Mouse (Mus musculus) mouse trophoblast stem cell (cell line): ENCODE measurements at regions not wholly inside any gene's neighbourhood (a gene's known extent, or its start where the extent isn't known, plus 50 kb on each side); places are given as distances from the start of the nearest gene placed in this dataset.

Experiments
- in situ Hi-C, 2 experiments: fragments of 300-500 bp; cut with MseI, MboI; formaldehyde crosslinking; loops; 2 replicates in 1 of 2; 3 replicates in 1 of 2; pipeline ENCODE4 v1.15.1; 2025

- in situ Hi-C loops = no loop called here
These were observed 532.2 kb upstream of the Tnp1 start for GRCm38 (mm10) chr1:73547877-73548276.

GRCm38 (mm10) chr1:73545401-73545800 lies 529.7 kb upstream of the Tnp1 start:
- in situ Hi-C loops = no loop called here

GRCm38 (mm10) chr1:73541371-73541770 lies 525.7 kb upstream of the Tnp1 start:
- in situ Hi-C loops = no loop called here

GRCm38 (mm10) chr1:73538420-73538871 lies 522.7 kb upstream of the Tnp1 start:
- in situ Hi-C loops = no loop called here

- in situ Hi-C loops = no loop called here
These were observed 520.1 kb upstream of the Tnp1 start for GRCm38 (mm10) chr1:73535726-73536265.

- in situ Hi-C loops = no loop called here
These were observed 517.8 kb upstream of the Tnp1 start for GRCm38 (mm10) chr1:73533526-73533925.

- in situ Hi-C loops = no loop called here
These were observed 516.6 kb upstream of the Tnp1 start for GRCm38 (mm10) chr1:73532316-73532715.

GRCm38 (mm10) chr1:73531831-73532230 lies 516.1 kb upstream of the Tnp1 start:
- in situ Hi-C loops = no loop called here

GRCm38 (mm10) chr1:73530326-73530725 lies 514.6 kb upstream of the Tnp1 start:
- in situ Hi-C loops = no loop called here

GRCm38 (mm10) chr1:73528623-73529022 lies 512.9 kb upstream of the Tnp1 start:
- in situ Hi-C loops = no loop called here

- in situ Hi-C loops = no loop called here
These were observed 500.7 kb upstream of the Tnp1 start for GRCm38 (mm10) chr1:73516441-73516840.

GRCm38 (mm10) chr1:73515781-73516180 lies 500.1 kb upstream of the Tnp1 start:
- in situ Hi-C loops = no loop called here

GRCm38 (mm10) chr1:73513822-73514221 lies 498.1 kb upstream of the Tnp1 start:
- in situ Hi-C loops = no loop called here

- in situ Hi-C loops = no loop called here
These were observed 497.1 kb upstream of the Tnp1 start for GRCm38 (mm10) chr1:73512836-73513235.

GRCm38 (mm10) chr1:73507071-73507754 lies 491.5 kb upstream of the Tnp1 start:
- in situ Hi-C loops = no loop called here

GRCm38 (mm10) chr1:73503611-73504010 lies 487.9 kb upstream of the Tnp1 start:
- in situ Hi-C loops = no loop called here

- in situ Hi-C loops = no loop called here
These were observed 485.0 kb upstream of the Tnp1 start for GRCm38 (mm10) chr1:73500671-73501070.

- in situ Hi-C loops = no loop called here
These were observed 480.5 kb upstream of the Tnp1 start for GRCm38 (mm10) chr1:73495971-73496749.

- in situ Hi-C loops = no loop called here
These were observed 466.2 kb upstream of the Tnp1 start for GRCm38 (mm10) chr1:73481956-73482355.

GRCm38 (mm10) chr1:73479349-73479920 lies 463.7 kb upstream of the Tnp1 start:
- in situ Hi-C loops = no loop called here

- in situ Hi-C loops = no loop called here
These were observed 444.9 kb upstream of the Tnp1 start for GRCm38 (mm10) chr1:73460598-73460997.

- in situ Hi-C loops = no loop called here
These were observed 444.2 kb upstream of the Tnp1 start for GRCm38 (mm10) chr1:73459754-73460534.
